Mouse (Mus musculus): ENCODE data around the gene Rbp3.

Gene Rbp3

DNA sequence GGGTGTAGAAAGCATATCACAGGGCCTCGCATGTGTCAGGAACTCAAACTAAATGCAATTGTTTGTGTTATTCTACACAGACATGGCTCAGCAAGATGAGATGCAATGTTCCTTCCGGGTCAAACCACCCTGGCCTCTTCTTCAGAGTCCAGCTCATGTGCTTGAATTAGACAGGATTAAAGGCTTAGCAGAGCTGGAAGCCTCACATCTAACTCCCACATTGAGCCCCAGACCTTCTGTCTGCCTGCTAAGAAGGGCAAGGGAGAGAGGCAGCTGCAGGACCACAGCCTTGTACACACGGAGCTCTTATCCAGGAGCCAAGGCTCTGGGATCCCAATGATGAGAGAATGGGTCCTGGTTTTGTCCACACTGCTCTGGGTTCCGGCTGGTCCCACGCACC is at the start of gene Rbp3:
Gene Rbp3 (plus strand): TSS at position 243 of the 400 bp plus-strand sequence.
- DNase-seq (ENCODE audit: low spot score in 2 of 2): no peak

DNA sequence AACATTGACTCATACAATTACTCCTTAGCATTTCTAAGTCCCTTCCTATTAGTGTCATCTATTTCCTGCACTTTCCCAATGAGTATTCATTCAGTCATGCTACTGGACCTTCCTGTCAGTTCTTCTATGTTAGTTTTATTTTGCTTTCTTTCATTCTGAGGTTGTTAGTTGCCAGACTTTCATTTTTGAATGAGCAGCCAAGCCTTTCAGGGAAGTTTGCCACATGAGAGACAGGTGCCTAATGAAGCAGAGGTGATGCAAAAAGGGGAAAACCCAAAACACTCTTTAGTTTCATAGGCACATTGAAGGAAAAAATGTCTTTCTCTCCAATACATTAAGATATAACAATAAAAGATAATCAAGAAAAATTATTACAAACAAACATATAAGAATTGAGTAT is 49.0 kb upstream of the Rbp3 start:
- DNase-seq (ENCODE audit: low spot score in 2 of 2): no peak

DNA sequence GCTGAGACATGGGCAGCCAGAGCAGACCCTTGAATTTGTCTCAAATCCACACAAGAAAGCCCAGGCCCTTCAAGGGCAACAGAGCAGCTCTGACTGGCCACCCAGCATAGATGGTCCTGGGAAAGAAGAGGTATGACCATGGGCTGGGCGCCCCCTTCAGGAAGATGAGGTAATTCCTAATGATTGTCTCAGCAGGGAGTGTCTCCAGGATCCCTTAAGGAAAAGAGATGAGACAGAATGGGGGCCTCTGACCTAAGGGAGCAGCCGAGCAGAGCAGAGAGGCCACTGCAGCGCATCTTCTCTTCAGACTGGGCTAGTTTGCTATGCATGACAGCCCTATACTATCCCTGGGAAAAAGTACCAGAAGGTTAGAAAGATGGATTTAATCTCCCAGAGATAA is 40.1 kb upstream of the Rbp3 start:
- no peak for DNase-seq (ENCODE audit: low spot score in 2 of 2)

DNA sequence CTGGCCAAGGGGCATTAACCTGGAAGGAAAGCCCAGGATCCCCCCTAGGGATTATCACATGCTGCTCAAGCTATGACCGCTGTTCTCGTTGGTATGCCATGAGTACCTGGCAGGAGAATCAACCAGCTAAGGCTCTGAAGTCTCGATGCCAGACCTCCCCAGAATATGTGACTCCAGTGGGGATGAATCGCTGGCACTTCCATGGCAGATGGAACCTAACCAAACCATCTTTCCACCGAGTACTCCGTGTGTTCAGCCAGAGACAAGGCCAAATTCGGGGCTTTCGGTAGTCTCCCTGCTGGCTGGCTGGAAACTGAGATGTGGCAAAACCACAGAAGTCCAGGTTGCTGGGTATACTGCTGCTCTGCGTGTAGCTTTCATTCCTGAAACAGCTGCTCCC is 39.6 kb upstream of the Rbp3 start:
- DNase-seq (ENCODE audit: low spot score in 2 of 2): no peak

DNA sequence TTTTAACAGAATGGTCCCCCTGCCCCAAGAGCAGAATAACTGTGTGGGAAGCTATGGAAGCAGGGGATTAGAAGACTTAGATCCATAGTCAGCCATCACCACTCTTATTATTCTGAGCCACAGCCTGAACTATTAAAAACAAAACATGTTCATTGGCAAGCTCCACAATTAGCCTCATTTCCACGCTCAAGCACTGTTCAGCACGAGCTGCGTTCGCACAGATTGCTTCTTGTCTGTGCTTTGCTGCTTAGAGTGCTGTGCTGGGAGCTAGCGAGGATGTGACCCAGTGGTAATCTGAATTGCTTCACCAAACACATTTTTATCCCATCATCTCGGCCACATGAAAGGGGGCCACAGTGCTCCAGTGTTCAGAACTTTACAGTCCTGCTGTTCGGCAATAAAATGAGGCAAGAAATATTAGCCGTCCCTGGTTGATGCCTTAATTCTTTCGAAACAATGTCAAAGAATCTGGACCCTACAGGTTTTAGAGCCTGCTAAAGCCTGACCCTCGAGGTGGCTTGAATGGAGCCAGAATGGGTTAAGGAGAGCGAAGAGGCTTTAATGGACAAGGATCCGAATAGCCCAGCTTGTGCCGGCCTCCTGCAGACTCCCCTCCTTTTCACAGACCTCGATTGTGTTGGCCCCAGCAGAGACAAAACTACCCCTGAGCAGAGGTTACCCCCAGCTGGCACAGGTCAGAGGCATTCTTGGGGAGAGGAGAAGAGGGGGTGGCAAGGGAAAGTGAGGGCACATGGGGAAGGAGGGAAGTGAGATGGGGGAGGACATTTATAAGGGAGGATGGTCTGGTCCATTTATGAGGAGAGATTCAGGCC is 32.9 kb upstream of the Rbp3 start:
- no peak for DNase-seq (ENCODE audit: low spot score in 2 of 2)

DNA sequence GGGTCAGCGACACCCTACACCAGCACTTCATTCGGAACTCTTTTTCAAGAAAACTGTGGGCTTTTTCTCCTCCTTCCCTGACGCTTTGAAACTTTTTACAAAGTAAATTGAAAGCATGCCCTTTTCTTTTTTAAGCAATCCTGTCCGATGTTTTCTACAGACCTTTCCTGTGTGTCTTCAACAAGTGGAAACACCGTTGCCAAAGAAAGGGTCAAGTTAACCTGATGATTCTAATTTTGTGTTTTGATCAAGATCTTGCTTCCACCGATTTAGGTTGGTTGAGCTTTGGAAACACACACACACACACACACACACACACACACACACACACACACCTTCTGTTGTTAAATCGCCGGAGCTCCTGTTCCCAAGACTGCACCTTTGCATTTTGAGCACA is 31.0 kb upstream of the Rbp3 start:
- no peak for DNase-seq (ENCODE audit: low spot score in 2 of 2)

DNA sequence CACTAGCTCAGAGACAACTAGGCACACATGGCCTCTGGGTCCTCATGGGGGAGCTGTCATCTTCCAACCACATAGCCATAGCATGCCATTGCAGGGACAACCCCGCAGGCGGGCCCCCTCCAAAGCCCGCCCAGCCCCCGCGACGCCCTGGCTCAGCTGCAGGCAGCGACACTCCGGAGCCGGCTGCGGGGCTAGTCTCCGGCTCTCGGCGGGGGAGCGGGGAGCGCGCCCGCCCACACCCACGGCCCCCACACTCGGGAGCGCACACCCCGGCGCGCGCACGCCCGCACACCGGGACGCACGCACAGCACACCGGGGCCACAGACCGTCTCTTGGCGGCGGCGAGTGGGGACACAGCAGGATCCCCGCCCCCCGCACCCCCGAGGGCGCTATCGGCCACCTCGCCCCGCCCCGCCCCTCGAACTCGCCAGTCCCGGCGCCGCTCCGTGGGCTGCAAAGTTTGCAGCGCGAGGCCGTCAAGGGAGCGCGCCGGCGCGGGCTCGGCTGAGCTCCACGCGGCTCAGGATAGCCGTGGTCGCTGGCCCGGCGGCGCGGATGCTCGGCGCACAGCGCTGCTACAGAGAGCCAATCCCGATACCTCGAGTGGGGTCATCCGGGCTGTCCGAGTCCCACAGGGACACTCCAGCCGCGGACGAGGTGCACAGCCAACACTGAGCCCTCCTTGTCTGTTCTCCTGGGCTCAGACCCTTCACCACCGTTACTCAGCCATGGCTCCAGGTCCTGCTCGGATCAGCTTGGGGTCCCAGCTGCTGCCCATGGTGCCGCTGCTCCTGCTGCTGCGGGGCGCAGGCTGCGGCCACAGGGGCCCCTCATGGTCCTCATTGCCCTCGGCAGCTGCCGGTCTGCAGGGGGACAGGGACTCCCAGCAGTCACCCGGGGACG is 30.4 kb upstream of the Rbp3 start, which contains the start of gene Gdf10:
Gene Gdf10 (plus strand): TSS at position 420 of the 903 bp plus-strand sequence.
- DNase-seq (ENCODE audit: low spot score in 2 of 2): no peak

DNA sequence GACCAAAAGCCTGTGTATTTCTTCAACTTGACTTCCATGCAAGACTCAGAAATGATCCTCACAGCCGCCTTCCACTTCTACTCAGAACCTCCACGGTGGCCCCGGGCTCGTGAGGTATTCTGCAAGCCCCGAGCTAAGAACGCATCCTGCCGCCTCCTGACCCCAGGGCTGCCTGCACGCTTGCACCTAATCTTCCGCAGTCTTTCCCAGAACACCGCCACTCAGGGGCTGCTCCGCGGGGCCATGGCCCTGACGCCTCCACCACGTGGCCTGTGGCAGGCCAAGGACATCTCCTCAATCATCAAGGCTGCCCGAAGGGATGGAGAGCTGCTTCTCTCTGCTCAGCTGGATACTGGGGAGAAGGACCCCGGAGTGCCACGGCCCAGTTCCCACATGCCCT is 21.9 kb upstream of the Rbp3 start:
- DNase-seq (ENCODE audit: low spot score in 2 of 2): no peak

DNA sequence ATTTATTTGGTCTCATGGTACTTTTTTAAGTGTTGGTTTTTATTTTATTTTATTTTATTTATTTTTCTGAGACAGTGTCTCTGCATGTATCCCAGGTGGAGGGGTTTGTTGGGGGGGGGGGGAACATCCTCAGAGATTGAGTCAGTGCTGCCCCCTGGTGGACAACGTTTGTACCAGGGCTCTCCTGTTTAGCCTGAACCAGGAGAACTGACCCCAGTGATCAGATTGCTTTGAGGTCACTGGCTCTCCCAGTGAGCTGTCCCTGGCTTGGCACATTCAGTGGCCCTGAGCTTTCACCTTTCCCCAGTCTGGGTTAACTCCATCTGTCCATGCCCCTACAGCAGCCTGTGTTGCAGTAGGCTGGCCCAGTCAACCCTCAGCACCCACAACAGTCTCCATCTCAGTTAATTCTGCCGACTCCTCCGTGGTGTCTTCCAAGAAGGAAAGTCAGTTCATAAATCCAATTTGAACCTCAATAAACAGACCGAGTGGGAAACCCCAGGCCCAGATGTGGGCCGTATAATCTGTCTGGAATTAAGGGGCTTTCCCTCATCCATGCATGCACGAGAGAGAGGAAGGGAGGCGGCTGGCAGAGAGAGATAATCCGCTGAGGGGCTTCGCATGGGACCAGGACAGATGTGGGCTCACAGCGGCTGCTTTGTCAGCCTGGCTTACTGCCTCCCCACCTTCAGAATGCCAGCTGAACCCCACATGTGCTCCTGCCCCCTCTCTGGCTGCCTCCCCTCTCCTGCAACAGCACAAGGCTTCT is 20.7 kb upstream of the Rbp3 start:
- DNase-seq (ENCODE audit: low spot score in 2 of 2): no peak

DNA sequence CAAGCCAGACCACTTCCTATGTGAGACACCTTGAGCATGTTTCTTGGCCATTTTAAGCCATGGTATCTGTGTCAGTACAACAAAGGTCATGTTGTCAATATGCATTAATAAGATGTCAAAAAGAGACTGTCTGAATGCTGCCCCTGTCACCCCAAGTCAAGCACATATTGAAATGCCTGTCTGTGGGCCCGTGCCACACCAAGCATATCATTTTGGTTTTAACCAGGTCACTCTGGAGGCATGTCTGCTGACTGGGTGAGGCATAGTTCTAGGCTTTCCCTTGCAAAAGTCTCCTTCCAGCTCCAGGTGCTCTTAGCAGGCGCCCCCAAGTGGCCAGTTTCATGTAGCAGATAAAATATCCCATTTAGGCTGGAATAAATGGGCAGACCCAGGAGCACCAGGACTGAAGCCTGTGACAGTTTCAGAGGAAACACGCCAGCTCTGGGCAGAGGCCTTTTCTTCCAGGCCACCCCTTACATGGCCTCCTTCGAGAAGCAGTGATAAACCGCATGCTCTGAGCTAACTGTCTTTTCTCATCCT is 20.0 kb upstream of the Rbp3 start:
- DNase-seq (ENCODE audit: low spot score in 2 of 2): no peak

DNA sequence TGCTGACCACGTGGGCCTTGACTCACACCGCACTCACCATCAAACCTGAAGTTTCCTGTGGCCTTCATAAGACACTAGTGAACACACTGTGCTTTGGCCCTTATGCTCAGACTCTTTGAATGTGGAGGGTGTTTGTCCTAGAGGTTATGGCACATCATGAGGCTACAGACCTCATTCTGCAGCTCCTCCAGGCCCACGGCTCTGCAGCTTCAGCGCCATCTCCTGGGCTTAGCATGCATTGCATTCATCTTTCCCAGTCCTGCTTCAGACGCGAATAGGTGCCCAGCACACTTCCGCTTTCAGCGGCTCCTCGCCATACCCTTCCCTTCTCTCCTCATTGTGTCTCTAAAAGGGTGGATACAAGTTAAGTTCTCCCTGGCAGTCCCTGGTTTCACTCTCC is 14.7 kb upstream of the Rbp3 start:
- no peak for DNase-seq (ENCODE audit: low spot score in 2 of 2)

DNA sequence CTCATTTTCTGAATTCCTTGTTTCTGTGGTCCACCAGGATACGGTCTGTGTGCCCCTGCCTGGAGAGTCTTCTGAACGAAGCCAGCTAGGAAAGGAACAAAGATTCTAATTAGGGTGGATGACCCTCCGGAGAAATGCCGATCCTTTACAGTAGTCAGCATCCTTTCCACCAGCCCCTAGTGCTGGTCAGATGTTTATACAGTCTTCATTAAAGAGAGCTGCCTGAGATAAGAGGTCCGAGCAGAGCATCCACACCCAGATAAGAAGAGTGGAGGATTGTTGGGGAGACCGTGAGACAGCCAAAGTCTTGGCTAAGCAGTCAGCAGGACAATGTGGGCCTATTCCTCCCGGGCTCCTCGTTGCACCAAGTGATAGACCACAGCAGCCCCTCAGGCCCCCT is 13.1 kb upstream of the Rbp3 start, which contains the start of gene Gdf2:
Gene Gdf2 (plus strand): TSS at position 301 of the 400 bp plus-strand sequence.
- no peak for DNase-seq (ENCODE audit: low spot score in 2 of 2)

DNA sequence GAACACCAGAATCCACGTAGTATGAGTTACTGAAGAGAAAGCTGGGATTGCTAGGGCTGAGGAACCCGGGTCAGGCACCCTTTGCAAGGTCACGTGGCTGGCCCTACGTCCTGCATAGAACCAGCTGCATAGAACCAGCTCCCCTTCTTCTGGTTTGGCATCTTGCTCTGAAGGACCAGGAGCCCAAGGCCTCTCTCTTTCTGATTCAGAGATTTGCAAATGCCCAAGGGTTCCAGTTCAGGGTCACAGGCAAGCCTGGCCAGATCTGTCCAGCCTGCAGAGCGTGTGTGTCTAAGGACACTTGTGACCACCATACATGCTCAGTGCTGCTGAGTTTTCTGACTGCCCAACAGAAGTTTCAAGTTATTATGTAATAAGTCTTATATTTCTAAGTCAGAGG is 11.6 kb upstream of the Rbp3 start:
- no peak for DNase-seq (ENCODE audit: low spot score in 2 of 2)

DNA sequence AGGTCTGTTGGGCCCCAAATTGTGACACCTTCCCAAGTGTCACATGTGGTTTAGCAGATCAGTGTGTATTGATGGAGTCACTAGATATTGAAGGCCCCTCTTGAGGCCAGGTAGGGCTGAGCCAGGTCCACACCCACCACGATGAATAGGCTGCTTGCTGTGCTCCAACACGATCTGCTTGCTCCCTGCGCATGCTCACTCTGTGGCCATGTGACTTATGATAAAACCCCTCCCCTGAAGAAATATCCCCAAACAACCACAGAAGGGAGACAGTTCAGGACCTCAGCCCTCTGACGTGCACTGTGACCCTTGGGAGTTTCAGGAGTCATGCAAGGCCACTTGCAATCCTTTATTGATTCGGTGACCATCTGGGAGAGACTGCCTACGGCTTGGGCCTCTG is 7.7 kb upstream of the Rbp3 start:
- no peak for DNase-seq (ENCODE audit: low spot score in 2 of 2)

DNA sequence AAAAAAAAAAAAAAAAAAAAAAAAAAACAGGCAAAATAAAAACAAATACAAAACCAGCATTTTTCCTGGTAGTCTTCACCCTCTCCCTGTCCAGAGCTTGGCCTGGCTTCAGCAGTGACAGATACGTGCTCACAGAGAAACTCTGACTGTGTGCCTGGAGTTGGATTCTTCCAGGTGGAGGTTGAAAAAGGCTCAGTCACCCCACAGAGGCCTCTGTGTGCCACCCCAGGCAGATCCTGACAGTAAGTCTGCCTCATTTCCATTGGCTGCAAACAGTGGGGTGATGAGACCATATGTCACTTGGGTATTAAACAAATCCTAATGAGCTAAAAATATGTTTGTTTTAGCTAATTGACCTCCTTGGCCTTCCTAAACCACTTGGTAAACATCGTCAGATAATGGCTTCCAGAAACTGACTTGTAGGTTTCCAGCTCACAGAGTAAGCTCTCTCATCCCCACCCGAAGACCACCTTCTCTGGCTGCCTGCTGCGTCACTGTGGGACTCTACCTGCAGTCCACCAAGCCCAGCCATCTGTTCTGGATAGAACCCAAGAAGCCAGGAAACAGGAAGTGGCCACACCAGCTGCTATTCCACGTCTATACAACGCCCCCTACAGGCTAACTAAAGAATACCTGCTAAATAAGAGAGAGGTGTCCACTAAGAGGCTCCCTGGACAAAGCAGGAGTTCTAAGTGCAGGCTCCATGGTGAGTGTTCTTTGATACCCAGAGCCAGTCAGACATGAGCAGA is 1.4 kb upstream of the Rbp3 start:
- DNase-seq (ENCODE audit: low spot score in 2 of 2): no peak

DNA sequence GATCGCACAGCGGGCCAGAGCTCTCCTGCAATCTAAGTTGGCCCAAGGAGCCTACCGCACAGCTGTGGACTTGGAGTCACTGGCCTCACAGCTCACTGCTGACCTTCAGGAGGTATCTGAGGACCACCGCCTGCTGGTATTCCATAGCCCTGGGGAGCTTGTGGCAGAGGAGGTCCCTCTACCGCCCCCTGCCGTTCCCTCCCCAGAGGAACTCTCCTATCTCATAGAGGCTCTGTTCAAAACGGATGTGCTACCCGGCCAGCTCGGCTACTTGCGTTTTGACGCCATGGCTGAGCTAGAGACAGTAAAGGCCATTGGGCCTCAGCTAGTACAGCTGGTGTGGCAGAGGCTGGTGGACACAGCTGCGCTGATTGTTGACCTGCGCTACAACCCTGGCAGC is 2.3 kb downstream of the Rbp3 start:
- no peak for DNase-seq (ENCODE audit: low spot score in 2 of 2)

DNA sequence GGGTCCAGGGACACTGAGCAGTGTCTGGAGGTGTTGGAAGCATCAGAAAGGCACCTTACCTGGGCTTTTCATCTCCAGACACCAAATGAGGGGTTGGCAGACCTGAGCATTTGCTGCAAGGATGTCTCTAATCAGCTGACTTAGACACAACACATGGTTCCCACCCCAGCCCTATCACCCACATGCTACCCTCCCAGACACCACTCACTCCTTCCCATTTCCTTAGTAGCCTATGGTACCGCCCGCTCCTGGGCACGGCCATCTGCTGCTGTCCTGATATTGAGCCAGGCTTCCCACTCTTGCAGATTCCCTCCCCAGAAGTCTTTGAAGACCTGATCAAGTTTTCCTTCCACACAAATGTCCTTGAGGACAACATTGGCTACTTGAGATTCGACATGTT is 4.4 kb downstream of the Rbp3 start:
- no peak for DNase-seq (ENCODE audit: low spot score in 2 of 2)

DNA sequence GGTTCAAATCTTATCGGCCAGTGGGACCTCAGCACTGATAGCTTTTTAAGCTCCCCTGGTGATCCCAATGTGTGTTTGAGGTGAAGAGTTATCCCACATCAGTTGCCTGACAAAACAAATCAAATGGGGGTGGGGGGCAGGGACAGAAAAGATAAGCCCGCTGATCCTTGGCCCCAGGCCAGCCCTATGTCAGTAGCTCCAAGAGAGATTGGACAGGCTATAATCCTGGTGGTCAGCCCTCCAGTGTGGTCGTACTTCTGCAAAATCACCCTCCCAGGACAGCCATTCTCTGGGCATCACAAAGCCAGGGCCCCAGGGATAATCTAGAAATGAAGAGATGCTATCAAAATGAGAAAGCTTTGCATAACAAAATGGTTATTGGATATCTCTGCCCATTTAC is 5.0 kb downstream of the Rbp3 start:
- no peak for DNase-seq (ENCODE audit: low spot score in 2 of 2)

DNA sequence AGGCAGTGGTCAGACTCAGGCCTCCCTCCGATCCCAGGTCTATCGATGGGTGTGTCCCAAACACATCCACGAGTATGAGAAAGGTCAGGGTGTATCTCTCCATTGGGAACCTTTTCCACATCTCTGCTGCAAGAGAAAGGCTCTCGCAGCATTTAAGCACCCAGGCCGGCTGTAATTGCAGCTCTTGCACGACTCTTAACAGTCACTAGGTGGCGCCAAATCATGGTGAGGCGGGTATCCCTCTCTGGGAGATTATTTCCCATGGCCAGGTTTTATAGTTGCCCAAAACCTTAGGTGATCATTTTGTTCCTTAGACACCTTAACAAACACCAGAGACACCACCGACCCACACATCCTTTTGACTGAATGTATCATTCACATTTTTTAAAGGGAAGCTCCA is 5.5 kb downstream of the Rbp3 start:
- no peak for DNase-seq (ENCODE audit: low spot score in 2 of 2)

DNA sequence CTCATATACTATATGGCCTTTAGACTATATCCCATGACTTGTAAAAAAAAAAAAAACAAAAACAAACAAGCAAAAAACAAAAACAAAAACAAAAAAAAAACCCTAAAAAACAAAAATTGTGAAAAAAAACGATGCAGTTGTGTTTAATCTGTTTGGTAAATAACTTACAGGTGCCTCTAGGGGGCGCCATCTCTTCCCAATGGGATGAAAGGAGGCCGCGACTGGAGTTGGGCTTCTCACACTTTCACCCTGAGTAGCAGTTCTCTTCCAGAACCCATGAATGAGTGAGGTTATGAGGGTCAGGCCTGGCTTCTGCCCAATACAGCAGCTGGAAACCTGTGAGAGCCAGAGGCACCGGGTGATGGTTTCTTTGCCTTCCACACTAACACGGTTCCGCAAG is 11.9 kb downstream of the Rbp3 start:
- no peak for DNase-seq (ENCODE audit: low spot score in 2 of 2)

DNA sequence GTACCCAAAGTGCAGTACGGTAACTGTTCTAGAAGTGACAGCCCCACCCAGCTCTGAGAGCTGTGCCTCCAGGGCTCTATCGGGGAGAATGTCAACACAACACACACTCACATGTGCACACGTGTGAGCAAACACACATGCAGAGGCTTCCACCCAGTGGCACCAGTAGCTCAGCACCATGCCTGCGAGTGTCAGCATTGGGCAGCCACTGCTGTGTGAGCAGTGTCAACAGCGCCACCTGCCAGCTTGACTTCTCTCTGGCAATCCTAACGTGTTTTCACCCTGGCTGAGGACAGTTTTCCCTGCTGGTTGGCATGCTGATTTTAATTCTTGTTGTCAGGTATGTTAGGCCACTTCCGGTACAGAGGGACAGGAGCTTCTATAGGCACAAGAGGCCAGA is 18.9 kb downstream of the Rbp3 start:
- no peak for DNase-seq (ENCODE audit: low spot score in 2 of 2)
